Mouse (Mus musculus): ENCODE results near the gene Tspan5.

Gene Tspan5

DNA sequence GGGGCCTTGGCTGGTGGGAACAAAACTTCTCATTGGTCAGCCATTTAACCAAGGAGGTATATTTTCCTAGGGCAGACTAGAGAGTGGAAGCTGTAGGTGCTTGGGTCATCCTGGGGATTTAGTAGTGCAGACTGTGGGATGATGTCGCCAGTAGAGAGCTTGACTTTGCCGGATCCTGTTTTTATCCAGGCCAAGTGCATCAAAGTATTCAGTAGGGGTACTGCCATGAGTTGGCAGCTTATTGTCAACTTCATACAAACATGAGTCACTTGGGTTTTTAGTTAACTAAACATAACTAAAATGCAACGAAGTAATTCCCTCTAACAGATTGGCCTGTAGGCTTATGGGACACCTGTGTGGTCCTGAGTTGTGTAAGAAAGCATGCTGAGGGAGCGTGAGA is 174.6 kb downstream of the Tspan5 start:
- in situ Hi-C loops (cut with MboI; ENCODE audit: low sequenced_read_pairs), result no loop called here

GRCm38 (mm10) chr3:138917016-138917415 is 175.0 kb downstream of the Tspan5 start:
- in situ Hi-C loops (cut with MboI; ENCODE audit: low sequenced_read_pairs), result no loop called here

DNA sequence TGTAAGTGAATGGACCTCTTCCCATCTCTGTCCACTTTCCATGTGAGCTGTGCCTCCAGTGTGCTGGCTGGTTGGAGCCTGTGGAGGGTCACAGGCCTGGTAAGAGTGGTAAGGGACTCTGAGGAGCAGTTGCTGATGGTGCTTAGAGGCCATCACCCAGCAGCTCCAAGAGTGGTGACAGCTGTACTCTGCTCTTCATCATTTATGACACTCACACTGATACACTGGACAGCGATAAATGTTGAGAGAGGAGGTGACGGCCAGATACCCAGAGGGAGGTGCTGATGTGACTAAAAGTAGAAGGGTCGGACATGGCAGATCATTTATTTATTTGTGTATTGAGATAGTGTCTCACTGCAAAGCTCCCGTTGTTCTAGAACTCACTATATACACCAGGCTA is 176.2 kb downstream of the Tspan5 start:
- in situ Hi-C loops (cut with MboI; ENCODE audit: low sequenced_read_pairs), result no loop called here

DNA sequence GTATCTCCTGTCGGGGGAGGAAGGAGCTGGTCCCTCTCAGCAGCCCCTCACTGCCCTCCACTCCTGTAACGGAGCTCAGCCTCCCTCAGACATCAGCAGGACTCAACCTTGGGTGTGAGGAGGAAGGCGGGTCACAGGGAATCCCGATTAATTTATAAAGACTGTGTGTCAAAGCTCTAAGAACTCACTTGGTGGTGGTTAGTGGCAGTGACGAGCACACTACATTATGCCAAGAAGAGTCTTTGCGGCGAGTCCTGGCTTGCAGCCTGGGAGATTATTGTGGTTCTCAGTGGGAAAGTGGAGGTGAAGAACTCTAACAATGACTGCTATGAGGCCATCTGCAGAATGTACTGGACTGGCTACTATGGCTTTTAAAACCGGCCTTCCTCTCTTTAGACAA is 184.2 kb downstream of the Tspan5 start:
- in situ Hi-C loops (cut with MboI; ENCODE audit: low sequenced_read_pairs), result no loop called here

- in situ Hi-C loops (cut with MboI; ENCODE audit: low sequenced_read_pairs), result no loop called here
Observed at GRCm38 (mm10) chr3:138927437-138927836, 185.4 kb downstream of the Tspan5 start.

DNA sequence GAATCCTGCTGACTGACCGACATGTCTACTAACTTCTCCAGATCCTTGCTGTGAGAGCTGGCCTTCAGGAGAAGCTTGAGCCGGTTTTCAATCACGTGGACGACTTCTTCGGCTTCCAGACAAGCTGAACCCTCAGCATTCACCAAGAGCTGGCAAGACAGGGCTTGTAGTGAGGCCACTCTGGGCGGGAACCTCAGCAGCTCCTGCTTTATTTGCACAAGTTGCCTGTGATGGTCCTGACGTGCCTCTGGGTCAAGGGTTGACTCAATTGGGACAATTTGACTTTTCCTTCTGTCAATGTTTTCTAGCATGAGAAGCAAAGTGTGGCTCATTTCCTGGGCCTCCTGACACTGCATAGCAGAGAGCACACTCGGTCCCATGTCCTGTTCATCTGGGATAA is 194.8 kb downstream of the Tspan5 start:
- in situ Hi-C loops (cut with MboI; ENCODE audit: low sequenced_read_pairs), result no loop called here

DNA sequence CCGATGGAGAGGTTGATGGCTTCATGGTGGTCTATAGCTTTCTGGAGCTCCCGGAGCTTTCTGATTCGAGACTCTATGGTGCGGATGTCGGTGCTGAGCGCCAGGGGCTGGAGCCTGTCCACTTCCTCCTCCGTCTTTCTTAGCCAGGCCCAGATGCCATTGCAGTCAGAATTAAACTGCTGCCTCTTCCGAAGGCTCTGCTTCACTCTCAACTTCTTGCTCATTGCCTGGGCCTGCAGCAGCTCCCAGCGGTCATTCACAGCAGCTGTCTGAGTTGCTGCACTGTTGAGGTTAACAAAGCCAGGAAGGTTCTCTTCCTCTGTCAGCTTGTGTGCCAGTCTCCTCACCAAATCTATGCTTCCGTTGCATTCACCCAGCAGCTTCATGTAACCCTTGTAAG is 195.2 kb downstream of the Tspan5 start:
- in situ Hi-C loops (cut with MboI; ENCODE audit: low sequenced_read_pairs), result no loop called here

DNA sequence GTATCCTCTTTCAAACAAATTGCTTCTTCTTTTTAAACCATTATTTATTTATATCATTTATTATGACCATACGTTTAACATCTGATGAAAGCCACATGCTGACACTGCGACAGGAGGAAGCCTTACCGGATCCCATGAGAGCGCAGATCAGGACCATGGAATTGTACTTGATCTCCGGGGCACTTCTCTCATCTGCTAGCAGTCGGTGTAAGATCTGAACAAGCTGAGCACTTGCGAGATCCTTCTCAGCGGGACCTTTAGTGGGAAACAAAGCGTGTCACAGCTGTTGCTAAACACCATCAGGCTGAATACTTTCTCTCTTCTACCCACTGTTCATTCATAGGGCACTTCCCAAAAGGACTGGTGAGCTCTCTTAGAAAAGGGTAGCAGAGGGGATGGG is 199.6 kb downstream of the Tspan5 start:
- in situ Hi-C loops (cut with MboI; ENCODE audit: low sequenced_read_pairs), result no loop called here

DNA sequence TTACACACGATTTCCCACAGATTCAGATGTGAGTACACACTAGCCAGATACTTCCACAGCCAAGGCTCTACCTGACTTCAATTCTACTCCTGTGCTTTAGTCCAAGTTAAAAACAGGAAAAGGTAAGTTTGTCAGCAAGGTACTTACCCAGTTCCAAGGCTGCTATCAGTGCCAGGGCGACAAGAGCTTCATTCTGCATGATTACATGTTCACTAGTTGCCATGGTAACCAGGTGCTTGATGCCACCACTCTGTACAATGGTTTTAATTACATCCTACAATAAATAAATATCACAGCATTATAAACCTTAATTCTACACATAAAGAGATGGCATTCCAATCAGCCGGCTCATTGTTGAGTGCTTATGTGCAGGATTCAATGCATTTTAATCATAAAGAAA is 203.5 kb downstream of the Tspan5 start:
- in situ Hi-C loops (cut with MboI; ENCODE audit: low sequenced_read_pairs), result no loop called here

DNA sequence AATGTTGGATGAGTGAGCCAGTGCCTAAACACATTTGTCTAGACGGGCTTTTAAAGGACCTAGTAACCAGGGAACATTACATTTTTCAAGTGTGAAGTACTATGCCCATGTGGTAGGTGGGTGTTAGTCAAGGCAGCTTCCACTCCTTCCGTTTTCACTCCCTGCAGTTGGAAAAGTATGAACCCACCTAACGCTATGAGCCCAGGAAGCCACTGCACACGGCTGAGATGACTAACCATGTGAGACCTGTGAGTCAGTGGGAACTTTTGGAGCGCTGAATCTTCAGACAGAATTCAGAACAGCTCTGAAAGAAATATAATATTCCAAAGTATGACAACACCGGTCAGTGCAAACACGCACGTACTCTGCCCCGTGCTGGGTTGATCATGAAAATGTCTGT is 207.1 kb downstream of the Tspan5 start:
- in situ Hi-C loops (cut with MboI; ENCODE audit: low sequenced_read_pairs), result no loop called here

GRCm38 (mm10) chr3:138955220-138955619 is 213.2 kb downstream of the Tspan5 start:
- in situ Hi-C loops (cut with MboI; ENCODE audit: low sequenced_read_pairs), result no loop called here

Data from CH12F3 (cell line).